Mouse (Mus musculus) neural tube, embryonic 11.5 days (tissue): ENCODE measurements around the gene Slc9a3. TPM values are rescaled to one million over a fixed set of nuclear protein-coding genes. Genes with fewer than 3 reads are reported as not detected.

Experiments used
- ATAC-seq: fragments of 200-750 bp; cut with Nextera tagmentation; 2 replicates; pipeline ENCODE4 v1.8.0; 2017; ENCODE audit warnings: moderate number of reproducible peaks, mild to moderate bottlenecking, moderate TSS enrichment, moderate library complexity; ENCODE audit not compliant: insufficient read depth, low FRiP score, low TSS enrichment
- DNase-seq: peaks from one replicate; pipeline ENCODE4 v3.0.0-alpha.2; 2015; ENCODE audit warnings: low spot score
- H3K27ac ChIP-seq: fragments of 300-500 bp; sonication (generic); 2 replicates; pipeline ENCODE4 v1.5.1; 2014; ENCODE audit warnings: low read depth, mild to moderate bottlenecking, low read length
- H3K27me3 ChIP-seq: fragments of 300-500 bp; sonication (generic); 2 replicates; pipeline ENCODE4 v1.6.1; 2014; ENCODE audit warnings: mild to moderate bottlenecking, low read length, mixed read lengths; ENCODE audit not compliant: control insufficient read depth, insufficient read depth
- H3K36me3 ChIP-seq: fragments of 300-500 bp; sonication (generic); 2 replicates; pipeline ENCODE4 v1.6.1; 2014; ENCODE audit warnings: mild to moderate bottlenecking, low read length, moderate library complexity, mixed read lengths; ENCODE audit not compliant: control insufficient read depth, insufficient read depth
- H3K4me1 ChIP-seq: fragments of 300-500 bp; sonication (generic); 2 replicates; pipeline ENCODE4 v1.6.1; 2014; ENCODE audit warnings: low read length, mixed read lengths; ENCODE audit not compliant: control insufficient read depth, insufficient read depth
- H3K4me2 ChIP-seq: fragments of 300-500 bp; sonication (generic); 2 replicates; pipeline ENCODE4 v1.6.1; 2014; ENCODE audit warnings: low read depth, mild to moderate bottlenecking, moderate library complexity
- H3K4me3 ChIP-seq: fragments of 300-500 bp; sonication (generic); 2 replicates; pipeline ENCODE4 v1.5.1; 2014; ENCODE audit warnings: low read depth, low read length
- H3K9ac ChIP-seq: fragments of 300-500 bp; sonication (generic); 2 replicates; pipeline ENCODE4 v1.6.1; 2014; ENCODE audit warnings: mild to moderate bottlenecking, low read length
- H3K9me3 ChIP-seq: fragments of 300-500 bp; sonication (generic); 2 replicates; pipeline ENCODE4 v1.6.1; 2016; ENCODE audit warnings: low read length; ENCODE audit not compliant: control insufficient read depth
- WGBS: fragments of 180-500 bp; shearing (Covaris S2); extraction: QIAGEN DNeasy Blood & Tissue Kit; methylation state at CpG from one replicate; pipeline ENCODE4 v1.1.7; 2014; 5-methylcytosine and 5-hydroxymethylcytosine counted together
- polyA plus RNA-seq: library from polyadenylated mRNA; unstranded; fragments of >200 nt; fragmentation: Nextera tagmentation; extraction: Ambion mirVana; gene quantifications from 2 replicates; pipeline ENCODE4 v1.2.1, GENCODE M21; 2014

Slc9a3 gene
- polyA plus RNA-seq, 1 experiment from 2014 or later: not detected

GRCm38 (mm10) chr13:74138906-74139647 is 17.8 kb downstream of the Slc9a3 start:
- no peaks in the 10 kb centered on the region for H3K27me3 ChIP-seq
- H3K9me3 ChIP-seq: no peaks in the 10 kb centered on the region
- H3K4me2 ChIP-seq: no peak overlapping the region
- H3K4me3 ChIP-seq: no peak overlapping the region
- no peaks in the 10 kb centered on the region for H3K36me3 ChIP-seq
- no peak for DNase-seq
- ATAC-seq: no peak
- H3K9ac ChIP-seq: no peak overlapping the region
- H3K27ac ChIP-seq: no peak overlapping the region
- H3K4me1 ChIP-seq: no peaks in the 10 kb centered on the region
- WGBS: 84% methylated on average over 7 of the region's 7 CpGs

- Histone ChIP-seq H3K4me3 (no peak overlapping the region), H3K27me3 (no peaks in the 10 kb centered on the region), H3K9me3 (no peaks in the 10 kb centered on the region), H3K27ac (no peak overlapping the region), H3K36me3 (no peaks in the 10 kb centered on the region), H3K4me2 (no peak overlapping the region), H3K9ac (no peak overlapping the region), H3K4me1 (no peaks in the 10 kb centered on the region)
- WGBS: 93% methylated on average over 6 of the region's 6 CpGs
- DNase-seq: no peak
- no peak for ATAC-seq
These were observed 19.5 kb downstream of the Slc9a3 start for GRCm38 (mm10) chr13:74140793-74141192.

GRCm38 (mm10) chr13:74143282-74143681 is 22.0 kb downstream of the Slc9a3 start:
- ATAC-seq: no peak
- Histone ChIP-seq H3K4me2 (no peak overlapping the region), H3K4me1 (no peaks in the 10 kb centered on the region), H3K9me3 (no peaks in the 10 kb centered on the region), H3K4me3 (no peak overlapping the region), H3K36me3 (no peaks in the 10 kb centered on the region), H3K27me3 (no peaks in the 10 kb centered on the region), H3K27ac (no peak overlapping the region), H3K9ac (no peak overlapping the region)
- DNase-seq: no peak
- WGBS: 82% methylated on average over 3 of the region's 3 CpGs

- no peak overlapping the region for H3K4me3 ChIP-seq
- DNase-seq (no peak), ATAC-seq (no peak)
- no peaks in the 10 kb centered on the region for H3K4me1 ChIP-seq
- H3K27me3 ChIP-seq: no peaks in the 10 kb centered on the region
- no peak overlapping the region for H3K27ac ChIP-seq
- H3K36me3 ChIP-seq: no peaks in the 10 kb centered on the region
- no peak overlapping the region for H3K9ac ChIP-seq
- H3K4me2 ChIP-seq: no peak overlapping the region
- no peaks in the 10 kb centered on the region for H3K9me3 ChIP-seq
- 85% methylated on average over 7 of the region's 7 CpGs for WGBS
These were observed 23.0 kb downstream of the Slc9a3 start for GRCm38 (mm10) chr13:74144120-74144884.

GRCm38 (mm10) chr13:74145983-74146622 is 24.8 kb downstream of the Slc9a3 start:
- Histone ChIP-seq H3K27me3 (no peaks in the 10 kb centered on the region), H3K4me1 (no peaks in the 10 kb centered on the region), H3K36me3 (no peaks in the 10 kb centered on the region), H3K9me3 (no peaks in the 10 kb centered on the region), H3K9ac (no peak overlapping the region), H3K27ac (no peak overlapping the region), H3K4me2 (no peak overlapping the region), H3K4me3 (no peak overlapping the region)
- WGBS: 84% methylated on average over 3 of the region's 3 CpGs
- DNase-seq: no peak
- no peak for ATAC-seq

- Histone ChIP-seq H3K36me3 (no peaks in the 10 kb centered on the region), H3K9ac (no peak overlapping the region), H3K4me3 (no peak overlapping the region), H3K4me1 (no peaks in the 10 kb centered on the region), H3K27me3 (no peaks in the 10 kb centered on the region), H3K4me2 (no peak overlapping the region), H3K9me3 (no peaks in the 10 kb centered on the region), H3K27ac (no peak overlapping the region)
- 85% methylated on average over 2 of the region's 2 CpGs for WGBS
- no peak for DNase-seq
- ATAC-seq: no peak
These were observed 26.1 kb downstream of the Slc9a3 start for GRCm38 (mm10) chr13:74147327-74147726.

- Histone ChIP-seq H3K4me2 (peak overlapping the region; percentile 54), H3K4me1 (no peaks in the 10 kb centered on the region), H3K36me3 (no peaks in the 10 kb centered on the region), H3K27ac (no peak overlapping the region), H3K9ac (peak overlapping the region; percentile 53), H3K27me3 (no peaks in the 10 kb centered on the region), H3K4me3 (peak overlapping the region; percentile 37), H3K9me3 (no peaks in the 10 kb centered on the region)
- 13% methylated on average over 19 of the region's 19 CpGs for WGBS
- ATAC-seq (peak; percentile 80), DNase-seq (peak; percentile 50)
These were observed 45.2 kb downstream of the Slc9a3 start for GRCm38 (mm10) chr13:74166348-74167056.

- H3K4me1 ChIP-seq: no peaks in the 10 kb centered on the region
- H3K9ac ChIP-seq: peak overlapping the region; percentile 53
- peak; percentile 51 for ATAC-seq
- no peaks in the 10 kb centered on the region for H3K9me3 ChIP-seq
- no peak overlapping the region for H3K27ac ChIP-seq
- 0 out of 2 replicates have a peak, but pooled peaks cover 2% of the 10 kb centered on the region for H3K36me3 ChIP-seq
- 16% methylated on average over 9 of the region's 9 CpGs for WGBS
- H3K4me2 ChIP-seq: peak overlapping the region; percentile 54
- H3K27me3 ChIP-seq: no peaks in the 10 kb centered on the region
- DNase-seq: no peak
- peak overlapping the region; percentile 37 for H3K4me3 ChIP-seq
These were observed 45.8 kb downstream of the Slc9a3 start for GRCm38 (mm10) chr13:74167057-74167413.
